ENCODE assay signal across 16 mouse cellular contexts in the genomic region with DNA sequence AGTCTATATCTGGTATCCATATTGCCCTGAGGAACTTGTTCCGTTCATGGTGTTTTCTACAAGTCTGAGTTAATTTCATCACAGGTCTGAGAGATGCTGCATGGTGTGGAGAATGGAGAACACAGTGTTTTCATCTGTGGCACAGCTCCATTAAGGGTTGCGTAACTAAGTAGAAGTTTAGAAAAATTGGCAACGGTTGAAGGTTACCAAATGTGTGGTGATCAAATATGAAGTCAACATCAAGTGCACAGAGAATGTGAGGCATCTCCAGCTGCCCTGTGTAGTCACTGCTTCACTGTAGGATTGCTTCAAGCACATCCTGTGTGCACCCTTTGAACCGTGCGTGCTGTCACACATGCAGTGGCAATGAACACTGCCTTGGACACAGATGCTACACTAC. TPM values are rescaled to one million over a fixed set of nuclear protein-coding genes. Genes with fewer than 3 reads are reported as not detected.
A peak's percentile ranks its signal among the peaks of the same experiment; 100 is the strongest.
DNase-seq lines count a peak whose midpoint lies in the region; ATAC-seq lines count a peak whose summit lies in the region.
"Had no signal": no experiment of that assay in that cellular context is flagged by ENCODE, and none has a peak within 500 bp of the region (broad histone marks: within the 10 kb centered on the region; RNA-seq: fewer than 3 reads in every experiment).

No protein-coding gene starts in this region.

- 0 out of 2 replicates have a peak, but pooled peaks cover 2% of the 10 kb centered on the region for H3K9me3 ChIP-seq in heart, embryonic 12.5 days (replicated peaks)
- no peaks in the 10 kb centered on the region for H3K9me3 ChIP-seq in hindbrain, embryonic 16.5 days (ENCODE audit: control insufficient read depth, low read length)
- H3K9me3 ChIP-seq: embryonic facial prominence, embryonic 15.5 days; heart, embryonic 15.5 days; limb, embryonic 12.5 days; midbrain, embryonic 12.5 days; neural tube, embryonic 13.5 days had no signal

- H3K4me3 ChIP-seq in heart, embryonic 12.5 days, result no peak overlapping the region
- no peak overlapping the region for H3K4me3 ChIP-seq in hindbrain, embryonic 16.5 days (ENCODE audit: low read length)
- H3K4me3 ChIP-seq: embryonic facial prominence, embryonic 15.5 days; heart, embryonic 15.5 days; limb, embryonic 12.5 days; midbrain, embryonic 12.5 days; neural tube, embryonic 13.5 days had no signal

- H3K9ac ChIP-seq in heart, embryonic 12.5 days, result no peak overlapping the region
- no peak overlapping the region for H3K9ac ChIP-seq in hindbrain, embryonic 16.5 days (ENCODE audit: low read depth, low read length)
- H3K9ac ChIP-seq: embryonic facial prominence, embryonic 15.5 days; heart, embryonic 15.5 days; limb, embryonic 12.5 days; midbrain, embryonic 12.5 days; neural tube, embryonic 13.5 days had no signal

- H3K36me3 ChIP-seq in heart, embryonic 12.5 days, result no peaks in the 10 kb centered on the region
- no peaks in the 10 kb centered on the region for H3K36me3 ChIP-seq in hindbrain, embryonic 16.5 days (ENCODE audit: control insufficient read depth, insufficient read depth, low read length)
- H3K36me3 ChIP-seq: embryonic facial prominence, embryonic 15.5 days; heart, embryonic 15.5 days; limb, embryonic 12.5 days; midbrain, embryonic 12.5 days; neural tube, embryonic 13.5 days had no signal

- H3K27ac ChIP-seq in heart, embryonic 12.5 days (ENCODE audit: poor library complexity, severe bottlenecking), result no peak overlapping the region
- no peak overlapping the region for H3K27ac ChIP-seq in hindbrain, embryonic 16.5 days (ENCODE audit: low read depth, low read length)
- H3K27ac ChIP-seq: embryonic facial prominence, embryonic 15.5 days; heart, embryonic 15.5 days; limb, embryonic 12.5 days; midbrain, embryonic 12.5 days; neural tube, embryonic 13.5 days had no signal

- WGBS in heart, embryonic 12.5 days, result 83% methylated on average over 5 of the region's 5 CpGs
- WGBS in hindbrain, embryonic 16.5 days, result 94% methylated on average over 5 of the region's 5 CpGs

- no peaks in the 10 kb centered on the region for H3K27me3 ChIP-seq in heart, embryonic 12.5 days (replicated peaks)
- no peaks in the 10 kb centered on the region for H3K27me3 ChIP-seq in hindbrain, embryonic 16.5 days (replicated peaks; ENCODE audit: control insufficient read depth, insufficient read depth, low read length)
- H3K27me3 ChIP-seq: embryonic facial prominence, embryonic 15.5 days; heart, embryonic 15.5 days; limb, embryonic 12.5 days; midbrain, embryonic 12.5 days; neural tube, embryonic 13.5 days had no signal

- peak; percentile 77 for DNase-seq in heart, adult 8-10 months (ENCODE audit: low spot score)
- DNase-seq in 416B (ENCODE audit: low read depth), result peak; percentile 86
- peak; percentile 61 for DNase-seq in lung, postnatal 10 days
- no peak for DNase-seq in cerebellum, postnatal 10 days
- DNase-seq in neural tube, embryonic 10.5 days (ENCODE audit: extremely low spot score, low spot score), result no peak
- DNase-seq: cerebellum, adult 9-11 months; kidney, postnatal 10 days had no signal

- H3K4me2 ChIP-seq in heart, embryonic 12.5 days, result no peak overlapping the region
- H3K4me2 ChIP-seq in hindbrain, embryonic 16.5 days (ENCODE audit: low read length), result no peak overlapping the region
- H3K4me2 ChIP-seq: embryonic facial prominence, embryonic 15.5 days; heart, embryonic 15.5 days; limb, embryonic 12.5 days; midbrain, embryonic 12.5 days; neural tube, embryonic 13.5 days had no signal

- no peak for ATAC-seq in heart, embryonic 12.5 days (ENCODE audit: insufficient number of reproducible peaks, low FRiP score)
- ATAC-seq in common myeloid progenitor, adult 5-6 weeks (replicated peaks; ENCODE audit: low read depth, poor library complexity, severe bottlenecking), result peak; percentile 82
- ATAC-seq in hindbrain, embryonic 16.5 days, result no peak
- ATAC-seq: forebrain, embryonic 16.5 days had no signal

- H3K4me1 ChIP-seq in heart, embryonic 12.5 days (replicated peaks), result no peaks in the 10 kb centered on the region
- H3K4me1 ChIP-seq in hindbrain, embryonic 16.5 days (ENCODE audit: control insufficient read depth, insufficient read depth, low read depth, low read length), result no peaks in the 10 kb centered on the region
- H3K4me1 ChIP-seq: embryonic facial prominence, embryonic 15.5 days; heart, embryonic 15.5 days; limb, embryonic 12.5 days; midbrain, embryonic 12.5 days; neural tube, embryonic 13.5 days had no signal

RNA-seq across cellular contexts. Expression of gene Thpo, which starts 21.7 kb away (rescaled TPM):
- total RNA-seq in heart, adult 8-10 months (2022), result under 1 TPM in 3 of 4 experiments, not detected in 1; 0.27 to 0.31 (median 0.28) TPM
- 0.14 and 0.22 TPM in 2 replicates for polyA plus RNA-seq in heart, embryonic 12.5 days (2016; fragmentation: Nextera tagmentation; extraction: Ambion mirVana)
- not detected in 2 replicates for total RNA-seq in common myeloid progenitor, adult 5-6 weeks (2017)
- 0.93 and 1.4 TPM in 2 replicates for polyA plus RNA-seq in hindbrain, embryonic 16.5 days (2015; fragmentation: Nextera tagmentation; extraction: Ambion mirVana)

RNA-seq across cellular contexts. Expression of gene Chrd, which starts 23.1 kb away (rescaled TPM):
- 1 to 10 TPM; 1.4 to 3.3 (median 2.9) TPM for total RNA-seq in heart, adult 8-10 months (2022)
- 0.54 and 0.94 TPM in 2 replicates for polyA plus RNA-seq in heart, embryonic 12.5 days (2016; fragmentation: Nextera tagmentation; extraction: Ambion mirVana)
- not detected in 2 replicates for total RNA-seq in common myeloid progenitor, adult 5-6 weeks (2017)
- polyA plus RNA-seq in hindbrain, embryonic 16.5 days (2015; fragmentation: Nextera tagmentation; extraction: Ambion mirVana), result 7.3 and 7.5 TPM in 2 replicates

RNA-seq across cellular contexts. Expression of gene Clcn2, which starts 38.5 kb away (rescaled TPM):
- 1 to 10 TPM; 1.5 to 3.3 (median 2.1) TPM for total RNA-seq in heart, adult 8-10 months (2022)
- polyA plus RNA-seq in heart, embryonic 12.5 days (2016; fragmentation: Nextera tagmentation; extraction: Ambion mirVana), result 6.2 and 7.0 TPM in 2 replicates
- total RNA-seq in common myeloid progenitor, adult 5-6 weeks (2017), result 1.9 and 7.3 TPM in 2 replicates
- polyA plus RNA-seq in hindbrain, embryonic 16.5 days (2015; fragmentation: Nextera tagmentation; extraction: Ambion mirVana), result 24.9 and 26.8 TPM in 2 replicates

RNA-seq across cellular contexts. Expression of gene Polr2h, which starts 38.6 kb away (rescaled TPM):
- total RNA-seq in heart, adult 8-10 months (2022), result 10 to 100 TPM in 1 of 4 experiments, 1 to 10 TPM in 3; 7.8 to 11.2 (median 9.1) TPM
- 45.0 and 50.5 TPM in 2 replicates for polyA plus RNA-seq in heart, embryonic 12.5 days (2016; fragmentation: Nextera tagmentation; extraction: Ambion mirVana)
- 78.5 and 115 TPM in 2 replicates for total RNA-seq in common myeloid progenitor, adult 5-6 weeks (2017)
- 87.7 and 94.6 TPM in 2 replicates for polyA plus RNA-seq in hindbrain, embryonic 16.5 days (2015; fragmentation: Nextera tagmentation; extraction: Ambion mirVana)

Comparison
In these comparisons a context has a peak if more than half of its experiments do, and no peak if none do; other contexts are left out.
1. DNase-seq: peak in heart, adult 8-10 months (single experiment), 416B (single experiment) and lung, postnatal 10 days (single experiment); none in cerebellum, postnatal 10 days (0 of 2) and neural tube, embryonic 10.5 days (single experiment).